Mouse (Mus musculus): ENCODE results near the gene Col10a1.

DNA sequence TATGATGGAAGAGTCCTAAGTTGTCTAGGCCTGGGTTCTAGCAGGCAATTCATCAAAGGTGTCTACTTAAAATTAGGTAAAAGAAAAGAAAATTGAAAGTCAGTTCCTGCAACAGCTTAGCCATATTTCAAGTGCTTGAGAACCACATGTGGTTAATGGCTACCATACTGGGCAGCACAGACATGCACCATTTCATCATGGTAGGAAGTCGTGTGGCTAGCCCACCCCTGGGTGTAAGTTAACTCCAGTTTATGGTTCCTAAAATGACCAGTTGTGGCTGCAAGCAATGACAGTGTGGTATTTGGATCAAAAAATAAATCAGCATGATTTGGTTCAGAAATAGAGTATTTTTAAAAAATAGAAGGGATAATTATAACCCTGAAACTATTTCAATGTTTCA lies 47.9 kb upstream of the Col10a1 start:
- TF ChIP-seq POLR2A (IDR thresholded peaks at IDR 0.05; ENCODE audit: insufficient read depth, low read depth, low read length) (no peak), CTCF (IDR thresholded peaks at IDR 0.05; ENCODE audit: insufficient read depth, low read depth, low read length) (no peak)
